Comparison of ENCODE assay signal across 23 mouse cellular contexts in genomic region chr13:56794441-56794840, GRCm38 (mm10). TPM values are rescaled to one million over a fixed set of nuclear protein-coding genes. Genes with fewer than 3 reads are reported as not detected.
A peak's percentile ranks its signal among the peaks of the same experiment; 100 is the strongest.
DNase-seq lines count a peak whose midpoint lies in the region; ATAC-seq and TF ChIP-seq lines count a peak whose summit lies in the region.
"Had no signal": no experiment of that assay in that cellular context is flagged by ENCODE, and none has a peak within 500 bp of the region (broad histone marks: within the 10 kb centered on the region; RNA-seq: fewer than 3 reads in every experiment).

No protein-coding gene starts in this region.

- WGBS in hindbrain, embryonic 14.5 days = 33% methylated on average over 7 of the region's 7 CpGs
- WGBS in hindbrain, postnatal 0 days = 39% methylated on average over 7 of the region's 7 CpGs
- WGBS in hindbrain, embryonic 15.5 days = 26% methylated on average over 7 of the region's 7 CpGs

- no peaks in the 10 kb centered on the region for H3K27me3 ChIP-seq in hindbrain, embryonic 14.5 days (ENCODE audit: control insufficient read depth, insufficient read depth, low read length)
- H3K27me3 ChIP-seq in hindbrain, postnatal 0 days (ENCODE audit: insufficient read depth, low read length) = no peaks in the 10 kb centered on the region
- no peaks in the 10 kb centered on the region for H3K27me3 ChIP-seq in hindbrain, embryonic 15.5 days
- H3K27me3 ChIP-seq: lung, embryonic 15.5 days had no signal

- TF ChIP-seq CTCF in hindbrain, postnatal 0 days (IDR thresholded peaks at IDR 0.05; ENCODE audit: low read depth) = no peak

- ATAC-seq in hindbrain, embryonic 14.5 days (ENCODE audit: low FRiP score) = no peak
- no peak for ATAC-seq in hindbrain, postnatal 0 days
- ATAC-seq in hindbrain, embryonic 15.5 days (ENCODE audit: low FRiP score, low read depth) = no peak

- no peaks in the 10 kb centered on the region for H3K9me3 ChIP-seq in hindbrain, embryonic 14.5 days (ENCODE audit: control insufficient read depth, low read length)
- no peaks in the 10 kb centered on the region for H3K9me3 ChIP-seq in hindbrain, postnatal 0 days (ENCODE audit: low read length)
- no peaks in the 10 kb centered on the region for H3K9me3 ChIP-seq in hindbrain, embryonic 15.5 days
- H3K9me3 ChIP-seq: embryonic facial prominence, embryonic 13.5 days; lung, embryonic 15.5 days; midbrain, embryonic 12.5 days had no signal

- no peak overlapping the region for H3K4me3 ChIP-seq in hindbrain, embryonic 14.5 days (replicated peaks; ENCODE audit: low read length)
- no peak overlapping the region for H3K4me3 ChIP-seq in hindbrain, postnatal 0 days (ENCODE audit: low read length)
- H3K4me3 ChIP-seq in hindbrain, embryonic 15.5 days = no peak overlapping the region
- H3K4me3 ChIP-seq: embryonic facial prominence, embryonic 13.5 days; lung, embryonic 15.5 days; midbrain, embryonic 12.5 days had no signal

- no peak overlapping the region for H3K4me2 ChIP-seq in hindbrain, embryonic 14.5 days (replicated peaks)
- H3K4me2 ChIP-seq in hindbrain, postnatal 0 days (ENCODE audit: low read depth, low read length) = no peak overlapping the region
- no peak overlapping the region for H3K4me2 ChIP-seq in hindbrain, embryonic 15.5 days
- H3K4me2 ChIP-seq: embryonic facial prominence, embryonic 13.5 days; lung, embryonic 15.5 days; midbrain, embryonic 12.5 days had no signal

- 0 out of 2 replicates have a peak overlapping the region, but pooled peaks have one; percentile 6 for H3K9ac ChIP-seq in hindbrain, embryonic 14.5 days
- no peak overlapping the region for H3K9ac ChIP-seq in hindbrain, postnatal 0 days (replicated peaks; ENCODE audit: low read length)
- no peak overlapping the region for H3K9ac ChIP-seq in hindbrain, embryonic 15.5 days
- H3K9ac ChIP-seq: embryonic facial prominence, embryonic 13.5 days; liver, embryonic 14.5 days; lung, embryonic 15.5 days; midbrain, embryonic 12.5 days had no signal

- peaks cover 17% of the 10 kb centered on the region; the same call in 1 of the 2 replicates for H3K4me1 ChIP-seq in hindbrain, embryonic 14.5 days (replicated peaks; ENCODE audit: control insufficient read depth, insufficient read depth, low read length)
- H3K4me1 ChIP-seq in hindbrain, postnatal 0 days (ENCODE audit: insufficient read depth, low read length) = no peaks in the 10 kb centered on the region
- H3K4me1 ChIP-seq in hindbrain, embryonic 15.5 days (replicated peaks) = peaks cover 16% of the 10 kb centered on the region
- H3K4me1 ChIP-seq: lung, embryonic 15.5 days had no signal

- peak; percentile 37 for DNase-seq in adrenal gland, adult 2 months
- DNase-seq in adrenal gland, postnatal 25 days = no peak
- no peak for DNase-seq in hindbrain, embryonic 14.5 days (ENCODE audit: low spot score)
- DNase-seq in hindbrain, postnatal 0 days (ENCODE audit: low spot score) = no peak
- peak; percentile 57 for DNase-seq in brain, adult 2 months (ENCODE audit: low read depth, low spot score)
- no peak for DNase-seq in Muller cell, postnatal 12 days (ENCODE audit: inconsistent ontology term)
- no peak for DNase-seq in kidney, postnatal 4 days
- DNase-seq: cerebellum, adult 9-10 months; gastrocnemius, postnatal 14 days; kidney, adult 11 months; lung, postnatal 4 days; right cerebral cortex, adult 18-20 months; thymus, postnatal 25 days had no signal

- H3K27ac ChIP-seq in hindbrain, embryonic 14.5 days = peak overlapping the region; percentile 1; the same call in 1 of the 2 replicates
- no peak overlapping the region; the same call in 1 of the 2 replicates for H3K27ac ChIP-seq in hindbrain, postnatal 0 days
- 0 out of 2 replicates have a peak overlapping the region, but pooled peaks have one; percentile 0 for H3K27ac ChIP-seq in hindbrain, embryonic 15.5 days (replicated peaks)
- H3K27ac ChIP-seq: embryonic facial prominence, embryonic 13.5 days; kidney, postnatal 0 days; liver, embryonic 14.5 days; lung, embryonic 15.5 days; midbrain, embryonic 12.5 days; stomach, postnatal 0 days had no signal

- no peaks in the 10 kb centered on the region for H3K36me3 ChIP-seq in hindbrain, embryonic 14.5 days (replicated peaks; ENCODE audit: control insufficient read depth, insufficient read depth)
- H3K36me3 ChIP-seq in hindbrain, postnatal 0 days (ENCODE audit: insufficient read depth, low read length) = no peaks in the 10 kb centered on the region
- H3K36me3 ChIP-seq in hindbrain, embryonic 15.5 days = no peaks in the 10 kb centered on the region
- H3K36me3 ChIP-seq: embryonic facial prominence, embryonic 13.5 days; lung, embryonic 15.5 days; midbrain, embryonic 12.5 days had no signal

RNA-seq across cellular contexts. Expression of gene Gm45623, which starts 40.8 kb away (rescaled TPM):
- not detected for total RNA-seq in adrenal gland, adult 2 months (2021)
- not detected in 2 replicates for polyA plus RNA-seq in adrenal gland, adult 2 months (2012; rRNA removed)
- not detected in 2 replicates for total RNA-seq in adrenal gland, postnatal 25 days (2021)
- 2.8 and 2.9 TPM in 2 replicates for polyA plus RNA-seq in hindbrain, embryonic 14.5 days (2014; fragmentation: Nextera tagmentation; extraction: Ambion mirVana)
- total RNA-seq in hindbrain, postnatal 0 days (2014; rRNA removed) = 12.4 and 15.1 TPM in 2 replicates
- polyA plus RNA-seq in hindbrain, postnatal 0 days (2015; fragmentation: Nextera tagmentation; extraction: Ambion mirVana) = 2.2 and 2.4 TPM in 2 replicates
- polyA plus RNA-seq in hindbrain, embryonic 15.5 days (2015; fragmentation: Nextera tagmentation; extraction: Ambion mirVana) = 2.4 and 3.2 TPM in 2 replicates
- total RNA-seq: ES-E14; gastrocnemius, postnatal 14 days; heart, adult 8-10 months had no signal
- polyA plus RNA-seq: heart, postnatal 0 days; kidney, postnatal 0 days; liver, embryonic 14.5 days had no signal

Comparison
In these comparisons a context has a peak if more than half of its experiments do, and no peak if none do; other contexts are left out.
1. DNase-seq: peak in adrenal gland, adult 2 months (single experiment) and brain, adult 2 months (single experiment); none in adrenal gland, postnatal 25 days (single experiment), hindbrain, embryonic 14.5 days (single experiment), hindbrain, postnatal 0 days (single experiment), Muller cell, postnatal 12 days (single experiment) and kidney, postnatal 4 days (0 of 2).